Mouse (Mus musculus): Measurements from ENCODE around the gene Kdm6b. TPM values are rescaled to one million over a fixed set of nuclear protein-coding genes. Genes with fewer than 3 reads are reported as not detected.

The Kdm6b gene
- polyA plus RNA-seq, 1 experiment, result 33.4 TPM

DNA sequence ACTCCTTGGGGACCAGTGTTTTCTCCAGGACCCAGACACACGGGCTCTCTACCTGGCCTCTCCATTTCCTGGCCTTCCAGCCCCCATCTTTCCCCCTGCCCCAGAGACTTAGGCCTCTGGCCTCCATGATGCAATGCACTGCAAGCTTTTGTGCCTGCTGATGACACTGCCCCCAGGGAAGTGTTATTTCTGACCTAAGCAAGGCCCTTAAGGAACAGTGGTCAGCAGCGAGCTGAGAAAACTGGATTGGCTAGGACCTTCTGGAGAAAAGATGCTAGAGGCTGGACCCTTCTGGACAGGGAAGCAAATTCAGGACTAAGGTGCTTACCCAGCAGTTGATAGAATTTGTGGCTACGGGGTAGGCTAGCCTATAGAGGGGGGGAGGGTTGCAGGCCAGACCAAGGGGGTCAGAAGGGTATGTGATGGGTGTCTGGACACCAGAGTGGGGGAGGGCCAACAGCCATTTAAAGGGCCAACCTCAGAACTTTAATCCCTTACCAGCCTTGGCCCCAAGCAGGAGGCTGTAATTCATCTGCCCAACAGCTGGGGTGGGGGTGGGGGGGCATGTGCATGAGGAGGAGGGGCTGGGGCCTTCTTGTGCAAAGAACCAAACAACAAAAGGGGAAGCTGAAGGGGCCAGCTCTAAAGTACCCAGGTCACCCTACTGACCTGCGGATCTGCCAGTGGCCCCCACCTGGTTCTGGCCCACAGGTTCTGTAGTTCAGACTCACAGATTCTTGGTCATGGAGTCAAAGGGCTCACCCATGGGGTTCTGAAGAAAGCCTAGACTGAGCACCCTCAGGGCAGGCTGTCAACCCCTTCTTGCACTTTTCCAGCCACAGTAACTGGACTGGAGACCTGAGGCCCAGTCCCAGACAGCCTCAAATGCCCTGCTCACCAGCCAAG lies 1.2 kb upstream of the Kdm6b start:
- H3K4me3 ChIP-seq (ENCODE audit: insufficient read depth, low read length), result peak overlapping the region; percentile 78
- peaks cover 12% of the 10 kb centered on the region for H3K4me1 ChIP-seq (ENCODE audit: control insufficient read depth, insufficient read depth, low read length)
- H3K27ac ChIP-seq (ENCODE audit: insufficient read depth, low read length), result peak overlapping the region; percentile 84
- peak; percentile 43 for TF ChIP-seq POLR2A (IDR thresholded peaks at IDR 0.05; ENCODE audit: low read depth, low read length)
- no peak for TF ChIP-seq CTCF (IDR thresholded peaks at IDR 0.05; ENCODE audit: borderline replicate concordance, insufficient read depth, low read length)

- Histone ChIP-seq H3K4me3 (ENCODE audit: insufficient read depth, low read length) (no peak overlapping the region), H3K27ac (ENCODE audit: insufficient read depth, low read length) (peak overlapping the region; percentile 84), H3K4me1 (ENCODE audit: control insufficient read depth, insufficient read depth, low read length) (peaks cover 12% of the 10 kb centered on the region)
- no peak for TF ChIP-seq CTCF (IDR thresholded peaks at IDR 0.05; ENCODE audit: borderline replicate concordance, insufficient read depth, low read length)
- no peak for TF ChIP-seq POLR2A (IDR thresholded peaks at IDR 0.05; ENCODE audit: low read depth, low read length)
Measured at GRCm38 (mm10) chr11:69412548-69412947, 927 bp downstream of the Kdm6b start.

DNA sequence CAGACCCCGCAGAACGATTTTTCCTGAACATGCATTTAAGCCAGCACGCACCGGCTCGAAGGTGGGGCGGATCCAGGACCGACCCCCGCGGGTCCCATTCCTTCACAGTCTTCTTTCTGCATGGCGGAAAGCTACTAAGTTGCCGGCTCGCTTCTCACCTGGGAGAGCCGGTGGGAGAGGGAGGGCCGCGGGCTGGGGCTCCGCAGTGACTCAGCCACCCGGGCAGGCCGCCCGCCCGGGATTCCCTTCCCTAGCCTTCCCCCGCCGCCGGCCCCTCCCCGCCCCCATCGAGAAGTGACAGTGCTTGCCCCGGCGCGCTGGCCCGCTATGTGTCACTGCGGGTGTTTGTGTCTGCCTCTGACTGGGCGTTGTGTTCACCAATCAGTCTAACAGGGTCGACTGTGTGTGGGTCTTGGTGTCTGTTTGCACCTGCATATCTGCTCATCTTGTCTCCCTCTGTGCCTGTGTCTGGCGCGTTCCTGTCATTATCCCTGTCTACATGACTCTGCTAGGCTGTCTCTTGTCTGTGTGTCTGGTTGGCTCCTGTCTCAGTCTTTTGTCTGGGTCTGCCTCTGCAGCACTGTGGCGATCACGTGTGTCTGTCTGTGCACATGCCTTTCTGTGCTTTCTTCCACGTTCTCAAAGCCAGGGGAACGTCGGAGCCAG lies 1.8 kb downstream of the Kdm6b start:
- Histone ChIP-seq H3K4me3 (ENCODE audit: insufficient read depth, low read length) (peak overlapping the region; percentile 87), H3K27ac (ENCODE audit: insufficient read depth, low read length) (peak overlapping the region; percentile 97), H3K4me1 (ENCODE audit: control insufficient read depth, insufficient read depth, low read length) (peaks cover 12% of the 10 kb centered on the region)
- TF ChIP-seq POLR2A (IDR thresholded peaks at IDR 0.05; ENCODE audit: low read depth, low read length) (peak; percentile 36), CTCF (IDR thresholded peaks at IDR 0.05; ENCODE audit: borderline replicate concordance, insufficient read depth, low read length) (no peak)

DNA sequence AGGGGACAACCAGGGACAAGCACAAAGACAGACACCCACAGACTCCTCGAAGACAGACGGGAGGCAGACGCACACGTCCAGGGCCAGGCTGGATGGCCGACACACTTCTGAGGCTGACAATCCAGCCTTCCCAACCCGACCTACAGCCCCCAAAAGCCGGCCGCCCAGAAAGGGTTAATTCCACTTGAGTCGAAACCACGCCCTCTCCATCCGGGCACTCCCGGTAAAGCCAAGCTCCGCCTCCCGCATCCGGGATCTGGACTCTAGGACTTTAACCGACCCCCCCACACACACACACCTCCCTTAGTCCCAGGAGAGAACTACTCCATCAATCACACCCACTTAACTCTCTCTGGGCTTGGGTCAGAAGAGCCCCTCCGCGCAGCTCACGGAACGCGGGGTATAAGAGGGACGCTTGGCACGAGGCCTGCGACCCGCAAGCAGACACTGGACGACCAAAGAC lies 2.4 kb downstream of the Kdm6b start:
- TF ChIP-seq POLR2A (IDR thresholded peaks at IDR 0.05; ENCODE audit: low read depth, low read length) (no peak; the same call in 1 of the 2 replicates), CTCF (IDR thresholded peaks at IDR 0.05; ENCODE audit: borderline replicate concordance, insufficient read depth, low read length) (no peak)
- Histone ChIP-seq H3K4me3 (ENCODE audit: insufficient read depth, low read length) (peak overlapping the region; percentile 87), H3K4me1 (ENCODE audit: control insufficient read depth, insufficient read depth, low read length) (peaks cover 12% of the 10 kb centered on the region), H3K27ac (ENCODE audit: insufficient read depth, low read length) (peak overlapping the region; percentile 97)

DNA sequence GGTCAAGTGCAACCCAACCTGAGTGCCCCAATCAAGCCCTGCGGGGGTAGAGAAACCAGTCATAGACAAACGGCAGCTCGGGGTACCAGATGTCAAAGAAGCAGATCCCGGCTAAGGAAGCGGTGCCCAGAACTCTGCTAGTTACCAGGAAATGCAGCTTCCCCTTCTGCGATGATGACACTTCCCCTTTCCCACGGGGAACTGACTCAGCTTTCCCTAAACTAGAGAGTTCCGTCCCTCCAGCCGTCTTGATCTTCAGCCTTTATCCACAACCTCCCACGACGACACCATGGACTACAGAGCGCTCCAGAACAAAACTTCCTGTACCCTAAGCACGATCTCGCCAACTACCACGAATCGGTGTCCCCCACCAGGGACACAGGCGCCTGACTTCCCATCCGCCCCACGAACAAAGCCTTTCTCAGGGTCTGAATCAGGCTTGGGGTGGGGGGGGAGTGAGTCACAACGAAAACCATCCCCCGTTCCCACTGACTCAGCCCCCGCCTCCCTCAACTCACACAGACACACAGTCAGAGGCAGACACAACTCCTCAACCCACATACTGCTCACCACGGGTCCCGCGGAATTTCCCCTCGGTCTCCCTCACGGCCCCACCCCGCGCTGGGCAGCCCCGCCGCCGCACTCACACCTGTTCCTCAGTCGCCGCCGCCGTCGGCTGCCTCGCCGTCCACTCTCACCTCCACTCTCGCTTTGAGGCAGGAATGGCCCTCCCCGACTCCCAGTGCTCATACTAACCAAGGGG lies 3.0 kb downstream of the Kdm6b start:
- TF ChIP-seq POLR2A (IDR thresholded peaks at IDR 0.05; ENCODE audit: low read depth, low read length) (peak; percentile 59), CTCF (IDR thresholded peaks at IDR 0.05; ENCODE audit: borderline replicate concordance, insufficient read depth, low read length) (no peak)
- Histone ChIP-seq H3K4me1 (ENCODE audit: control insufficient read depth, insufficient read depth, low read length) (peaks cover 12% of the 10 kb centered on the region), H3K27ac (ENCODE audit: insufficient read depth, low read length) (peak overlapping the region; percentile 97), H3K4me3 (ENCODE audit: insufficient read depth, low read length) (peak overlapping the region; percentile 87)

GRCm38 (mm10) chr11:69410045-69410309 lies 3.5 kb downstream of the Kdm6b start:
- TF ChIP-seq POLR2A (IDR thresholded peaks at IDR 0.05; ENCODE audit: low read depth, low read length), result no peak
- TF ChIP-seq CTCF (IDR thresholded peaks at IDR 0.05; ENCODE audit: borderline replicate concordance, insufficient read depth, low read length), result no peak
- Histone ChIP-seq H3K4me3 (ENCODE audit: insufficient read depth, low read length) (peak overlapping the region; percentile 87), H3K27ac (ENCODE audit: insufficient read depth, low read length) (peak overlapping the region; percentile 97), H3K4me1 (ENCODE audit: control insufficient read depth, insufficient read depth, low read length) (peaks cover 12% of the 10 kb centered on the region)

- Histone ChIP-seq H3K4me1 (ENCODE audit: control insufficient read depth, insufficient read depth, low read length) (peaks cover 12% of the 10 kb centered on the region), H3K27ac (ENCODE audit: insufficient read depth, low read length) (peak overlapping the region; percentile 97)
- TF ChIP-seq CTCF (IDR thresholded peaks at IDR 0.05; ENCODE audit: borderline replicate concordance, insufficient read depth, low read length), result no peak
- peak; percentile 71 for TF ChIP-seq POLR2A (IDR thresholded peaks at IDR 0.05; ENCODE audit: low read depth, low read length)
Measured at GRCm38 (mm10) chr11:69409378-69410044, 4.0 kb downstream of the Kdm6b start.

GRCm38 (mm10) chr11:69408541-69409377 lies 4.7 kb downstream of the Kdm6b start:
- Histone ChIP-seq H3K4me3 (ENCODE audit: insufficient read depth, low read length) (peak overlapping the region; percentile 87), H3K4me1 (ENCODE audit: control insufficient read depth, insufficient read depth, low read length) (peaks cover 12% of the 10 kb centered on the region), H3K27ac (ENCODE audit: insufficient read depth, low read length) (peak overlapping the region; percentile 83)
- no peak for TF ChIP-seq CTCF (IDR thresholded peaks at IDR 0.05; ENCODE audit: borderline replicate concordance, insufficient read depth, low read length)
- no peak; the same call in 1 of the 2 replicates for TF ChIP-seq POLR2A (IDR thresholded peaks at IDR 0.05; ENCODE audit: low read depth, low read length)

More at GRCm38 (mm10) chr11:69409378-69410044, 4.0 kb downstream of the Kdm6b start:
- peak overlapping the region; percentile 87 for H3K4me3 ChIP-seq (ENCODE audit: insufficient read depth, low read length)
